Mouse (Mus musculus) layer of hippocampus, postnatal 25 days (tissue): ENCODE measurements around the gene Cntnap1. TPM values are rescaled to one million over a fixed set of nuclear protein-coding genes. Genes with fewer than 3 reads are reported as not detected.

Source experiments
- microRNA-seq, 2 experiments: library from miRNA; unstranded; fragments of <30 nt; microRNA quantifications; one replicate each; pipeline ENCODE4 v1.2.0; 2021
- total RNA-seq, 2 experiments: library from RNA; stranded (reverse); gene quantifications; 2 replicates each; pipeline ENCODE4 v1.2.3; 2021

Gene Cntnap1
- total RNA-seq, 2 experiments from 2014 or later = 158 to 169 TPM

Small RNA genes lying within 50 kb of the gene (microRNA-seq; reads per million reads assigned to microRNA genes)
- 0 reads per million in 2 experiments for gene Gm27626

Other genes with a start within 250 kb of the Cntnap1 start
- gene Stat3, start 231.0 kb upstream of the Cntnap1 start, total RNA-seq = 10 to 100 TPM; 32.9 to 34.4 TPM
- gene Cavin1, start 199.6 kb upstream of the Cntnap1 start, total RNA-seq = 10 to 100 TPM; 14.2 to 15.8 TPM
- 100 to 1,000 TPM; 446 to 454 TPM for gene Atp6v0a1, start 161.1 kb upstream of the Cntnap1 start, total RNA-seq
- gene Naglu, start 100.5 kb upstream of the Cntnap1 start, total RNA-seq = 10 to 100 TPM in 1 of 2 experiments, 1 to 10 TPM in 1; 9.2 to 10.8 TPM
- gene Hsd17b1, start 92.1 kb upstream of the Cntnap1 start, total RNA-seq = under 1 TPM; 0.63 to 0.94 TPM
- 10 to 100 TPM; 25.1 to 29.9 TPM for gene Coasy, start 88.0 kb upstream of the Cntnap1 start, total RNA-seq
- gene Mlx, start 83.2 kb upstream of the Cntnap1 start, total RNA-seq = 10 to 100 TPM; 45.1 to 45.6 TPM
- gene Psmc3ip, start 75.1 kb upstream of the Cntnap1 start, total RNA-seq = 1 to 10 TPM; 3.3 to 4.4 TPM
- 10 to 100 TPM; 57.3 to 62.6 TPM for gene Retreg3, start 50.6 kb upstream of the Cntnap1 start, total RNA-seq
- gene Tubg1, start 50.6 kb upstream of the Cntnap1 start, total RNA-seq = 10 to 100 TPM; 44.4 to 52.3 TPM
- gene Tubg2, start 14.6 kb upstream of the Cntnap1 start, total RNA-seq = 10 to 100 TPM; 44.9 to 47.8 TPM
- 10 to 100 TPM; 13.2 to 14.3 TPM for gene Plekhh3, start 828 bp downstream of the Cntnap1 start, total RNA-seq
- gene Ccr10, start 4.9 kb downstream of the Cntnap1 start, total RNA-seq = under 1 TPM; 0.21 to 0.25 TPM
- 10 to 100 TPM; 57.1 to 62.1 TPM for gene Ezh1, start 55.9 kb downstream of the Cntnap1 start, total RNA-seq
- gene Ramp2, start 75.5 kb downstream of the Cntnap1 start, total RNA-seq = 10 to 100 TPM; 50.2 to 72.5 TPM
- gene Vps25, start 83.2 kb downstream of the Cntnap1 start, total RNA-seq = 10 to 100 TPM; 70.0 to 75.2 TPM
- gene Wnk4, start 90.0 kb downstream of the Cntnap1 start, total RNA-seq = 1 to 10 TPM; 6.2 to 7.7 TPM
- under 1 TPM; 0.25 to 0.35 TPM for gene Cntd1, start 108.5 kb downstream of the Cntnap1 start, total RNA-seq
- gene Coa3, start 108.6 kb downstream of the Cntnap1 start, total RNA-seq = 100 to 1,000 TPM in 1 of 2 experiments, 10 to 100 TPM in 1; 87.2 to 117 TPM
- gene Becn1, start 131.8 kb downstream of the Cntnap1 start, total RNA-seq = 100 to 1,000 TPM; 204 to 230 TPM
- gene Psme3, start 145.7 kb downstream of the Cntnap1 start, total RNA-seq = 100 to 1,000 TPM; 119 to 126 TPM
- 1 to 10 TPM; 5.8 to 8.0 TPM for gene Aoc2, start 154.5 kb downstream of the Cntnap1 start, total RNA-seq
- under 1 TPM; 0.86 to 0.99 TPM for gene Aoc3, start 160.1 kb downstream of the Cntnap1 start, total RNA-seq
- not detected for gene G6pc, start 197.0 kb downstream of the Cntnap1 start, total RNA-seq
- gene Aarsd1, start 247.1 kb downstream of the Cntnap1 start, total RNA-seq = 10 to 100 TPM; 43.9 to 48.9 TPM